In the genomic region with DNA sequence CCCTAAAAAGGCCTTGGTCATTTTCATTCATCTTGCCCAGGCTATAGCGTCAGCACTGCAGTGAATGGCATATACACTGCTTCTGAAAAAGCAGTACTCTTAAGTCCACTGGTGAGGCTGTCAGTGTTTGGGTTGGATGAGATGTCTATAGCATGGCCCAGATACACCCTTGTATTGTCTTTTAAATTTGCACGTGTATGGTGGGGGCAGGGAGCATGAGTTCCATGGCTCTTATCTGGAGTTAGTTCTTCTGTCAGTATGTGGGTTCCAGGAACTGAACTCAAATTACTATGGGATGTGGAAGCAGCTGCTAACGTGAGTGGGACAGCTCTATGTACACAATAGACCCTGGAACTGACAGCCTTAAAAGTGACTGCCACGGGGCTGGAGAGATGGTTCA, we compare ENCODE assay signal across 21 mouse cellular contexts.
"Had no signal": no experiment of that assay in that cellular context is flagged by ENCODE, and none has a peak within 500 bp of the region (broad histone marks: within the 10 kb centered on the region; RNA-seq: fewer than 3 reads in every experiment).

No protein-coding gene starts in this region.

- H3K9me3 ChIP-seq: limb, embryonic 12.5 days; limb, embryonic 15.5 days; liver, embryonic 15.5 days; megakaryocyte, embryonic 14.5 days; midbrain, embryonic 10.5 days; midbrain, embryonic 13.5 days; neural tube, embryonic 13.5 days had no signal

- H3K4me3 ChIP-seq: limb, embryonic 12.5 days; limb, embryonic 15.5 days; liver, embryonic 15.5 days; megakaryocyte, embryonic 14.5 days; midbrain, embryonic 10.5 days; midbrain, embryonic 13.5 days; myocyte; neural tube, embryonic 13.5 days had no signal

- H3K4me1 ChIP-seq: limb, embryonic 12.5 days; limb, embryonic 15.5 days; midbrain, embryonic 13.5 days; neural tube, embryonic 13.5 days had no signal

- H3K4me2 ChIP-seq: limb, embryonic 12.5 days; limb, embryonic 15.5 days; liver, embryonic 15.5 days; midbrain, embryonic 13.5 days; neural tube, embryonic 13.5 days had no signal

- H3K9ac ChIP-seq: limb, embryonic 12.5 days; limb, embryonic 15.5 days; liver, embryonic 15.5 days; midbrain, embryonic 13.5 days; neural tube, embryonic 13.5 days had no signal

- H3K27ac ChIP-seq: limb, embryonic 12.5 days; limb, embryonic 15.5 days; liver, embryonic 15.5 days; midbrain, embryonic 10.5 days; midbrain, embryonic 13.5 days; neural tube, embryonic 13.5 days had no signal

- H3K27me3 ChIP-seq: limb, embryonic 12.5 days; limb, embryonic 15.5 days; liver, embryonic 15.5 days; megakaryocyte, embryonic 14.5 days; midbrain, embryonic 13.5 days; neural tube, embryonic 13.5 days had no signal

- ATAC-seq: intestine, embryonic 16.5 days; midbrain, embryonic 13.5 days; midbrain, embryonic 16.5 days had no signal

- DNase-seq: kidney, adult 18-20 months; kidney, adult 9 months; kidney, postnatal 14 days; kidney, postnatal 4 days; left cerebral cortex, postnatal 4 days; lung, adult 2 months; retina, postnatal 1 day; right cerebral cortex, postnatal 25 days; spleen, adult 18-20 months; thymus, adult 2 months; thymus, postnatal 14 days had no signal
